19 mouse cellular contexts compared by ENCODE assay signal in the genomic region with DNA sequence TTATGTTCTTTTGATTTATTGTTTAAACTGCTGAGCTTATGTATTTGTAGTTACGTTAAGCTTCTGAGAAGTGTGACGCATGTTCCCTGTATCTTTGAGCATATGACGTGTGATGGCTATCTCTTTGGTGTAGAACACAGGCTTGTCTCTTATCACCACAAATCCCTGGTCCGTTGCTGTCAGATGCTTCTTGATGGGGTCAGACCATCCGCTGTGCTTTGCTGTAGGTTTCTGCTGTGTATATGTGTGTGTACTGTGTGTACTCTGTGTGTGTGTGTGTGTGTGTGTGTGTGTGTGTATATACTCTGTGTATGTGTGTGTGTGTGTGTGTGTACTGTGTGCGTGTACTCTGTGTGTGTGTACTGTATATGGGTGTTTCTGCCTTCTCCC.
DNase-seq lines count a peak whose midpoint lies in the region; ATAC-seq and TF ChIP-seq lines count a peak whose summit lies in the region.
"Had no signal": no experiment of that assay in that cellular context is flagged by ENCODE, and none has a peak within 500 bp of the region (broad histone marks: within the 10 kb centered on the region; RNA-seq: fewer than 3 reads in every experiment).

No protein-coding gene starts in this region.

- TF ChIP-seq POLR2A in MEL (IDR thresholded peaks at IDR 0.05; ENCODE audit: control insufficient read depth in 1 of 2, insufficient read depth in 1 of 2, low read depth in 1 of 2, low read length in 2 of 2, poor library complexity in 1 of 2): no peak

- DNase-seq in limb, embryonic 10.5 days (ENCODE audit: low spot score): no peak
- peak; percentile 94 for DNase-seq in midbrain, embryonic 11.5 days (ENCODE audit: low spot score, missing footprints)
- no peak for DNase-seq in midbrain, embryonic 14.5 days
- DNase-seq in G1E (ENCODE audit: low spot score) (no peak), MEL (ENCODE audit: low read depth, low spot score) (peak; percentile 4)
- no peak for DNase-seq in urinary bladder, postnatal 25 days (ENCODE audit: low spot score)
- DNase-seq: adrenal gland, postnatal 10 days; cerebellum, adult 11 months; cerebellum, adult 8-10 months; cerebellum, postnatal 25 days; gastrocnemius, postnatal 36 days; heart, adult 2 months; heart, postnatal 14 days had no signal

- H3K36me3 ChIP-seq in limb, embryonic 15.5 days: no peaks in the 10 kb centered on the region
- H3K36me3 ChIP-seq in limb, embryonic 10.5 days: 0 out of 2 replicates have a peak, but pooled peaks cover 3% of the 10 kb centered on the region
- no peaks in the 10 kb centered on the region for H3K36me3 ChIP-seq in midbrain, embryonic 11.5 days (ENCODE audit: control insufficient read depth, insufficient read depth, low read length)
- no peaks in the 10 kb centered on the region for H3K36me3 ChIP-seq in midbrain, embryonic 14.5 days (ENCODE audit: control insufficient read depth, insufficient read depth, low read length)
- H3K36me3 ChIP-seq in G1E (replicated peaks) (no peaks in the 10 kb centered on the region), MEL (ENCODE audit: control insufficient read depth in 1 of 2, insufficient read depth in 2 of 2, low read length in 2 of 2) (peaks cover 0 to 4% of the 10 kb centered on the region in 2 experiments; a peak in 1 of 4 replicates)
- H3K36me3 ChIP-seq: embryonic facial prominence, embryonic 13.5 days; forebrain, embryonic 15.5 days; heart, embryonic 15.5 days; hindbrain, embryonic 15.5 days had no signal

- H3K27me3 ChIP-seq in limb, embryonic 15.5 days: no peaks in the 10 kb centered on the region
- H3K27me3 ChIP-seq in limb, embryonic 10.5 days (ENCODE audit: low read depth, poor library complexity, severe bottlenecking): no peaks in the 10 kb centered on the region
- H3K27me3 ChIP-seq in midbrain, embryonic 11.5 days (ENCODE audit: control insufficient read depth, insufficient read depth, low read length): peaks cover 6% of the 10 kb centered on the region; the same call in 1 of the 2 replicates
- H3K27me3 ChIP-seq in midbrain, embryonic 14.5 days (ENCODE audit: control insufficient read depth, insufficient read depth, low read length): 0 out of 2 replicates have a peak, but pooled peaks cover 4% of the 10 kb centered on the region
- H3K27me3 ChIP-seq in G1E (ENCODE audit: insufficient read depth, low read length) (no peaks in the 10 kb centered on the region), MEL (ENCODE audit: control insufficient read depth in 1 of 2, insufficient read depth in 2 of 2, low read length in 2 of 2) (peaks cover 0 to 6% of the 10 kb centered on the region in 2 experiments; a peak in 3 of 4 replicates)
- H3K27me3 ChIP-seq: embryonic facial prominence, embryonic 13.5 days; forebrain, embryonic 15.5 days; hindbrain, embryonic 15.5 days had no signal

- no peak overlapping the region for H3K9ac ChIP-seq in limb, embryonic 15.5 days
- no peak overlapping the region for H3K9ac ChIP-seq in midbrain, embryonic 11.5 days (ENCODE audit: low read length)
- H3K9ac ChIP-seq in midbrain, embryonic 14.5 days (replicated peaks; ENCODE audit: low read length): no peak overlapping the region
- no peak overlapping the region for H3K9ac ChIP-seq in MEL (ENCODE audit: control insufficient read depth, low read depth, low read length, poor library complexity, severe bottlenecking)
- H3K9ac ChIP-seq: embryonic facial prominence, embryonic 13.5 days; forebrain, embryonic 15.5 days; heart, embryonic 15.5 days; hindbrain, embryonic 15.5 days had no signal

- no peak overlapping the region for H3K4me3 ChIP-seq in limb, embryonic 15.5 days
- no peak overlapping the region for H3K4me3 ChIP-seq in limb, embryonic 10.5 days
- no peak overlapping the region for H3K4me3 ChIP-seq in midbrain, embryonic 11.5 days (ENCODE audit: low read depth, low read length)
- H3K4me3 ChIP-seq in midbrain, embryonic 14.5 days (replicated peaks; ENCODE audit: low read depth, low read length): no peak overlapping the region
- H3K4me3 ChIP-seq in G1E (ENCODE audit: low read depth, low read length) (peak overlapping the region; percentile 48; the same call in 1 of the 2 replicates), MEL (ENCODE audit: control insufficient read depth in 1 of 2, insufficient read depth in 1 of 2, low read depth in 2 of 2, low read length in 2 of 2) (no peak overlapping the region)
- H3K4me3 ChIP-seq: embryonic facial prominence, embryonic 13.5 days; forebrain, embryonic 15.5 days; heart, adult 2 months; heart, embryonic 15.5 days; hindbrain, embryonic 15.5 days had no signal

- H3K4me2 ChIP-seq in limb, embryonic 15.5 days: no peak overlapping the region
- H3K4me2 ChIP-seq in midbrain, embryonic 11.5 days: no peak overlapping the region
- no peak overlapping the region for H3K4me2 ChIP-seq in midbrain, embryonic 14.5 days (ENCODE audit: low read length)
- H3K4me2 ChIP-seq: embryonic facial prominence, embryonic 13.5 days; forebrain, embryonic 15.5 days; heart, embryonic 11.5 days; heart, embryonic 15.5 days; hindbrain, embryonic 15.5 days had no signal

- no peaks in the 10 kb centered on the region for H3K9me3 ChIP-seq in limb, embryonic 15.5 days
- H3K9me3 ChIP-seq in limb, embryonic 10.5 days (replicated peaks): 0 out of 2 replicates have a peak, but pooled peaks cover 2% of the 10 kb centered on the region
- peaks cover 5% of the 10 kb centered on the region; the same call in 1 of the 2 replicates for H3K9me3 ChIP-seq in midbrain, embryonic 11.5 days (ENCODE audit: control insufficient read depth, low read length)
- 0 out of 2 replicates have a peak, but pooled peaks cover 7% of the 10 kb centered on the region for H3K9me3 ChIP-seq in midbrain, embryonic 14.5 days (ENCODE audit: control insufficient read depth, low read length)
- H3K9me3 ChIP-seq in G1E (replicated peaks): 0 out of 2 replicates have a peak, but pooled peaks cover 3% of the 10 kb centered on the region
- H3K9me3 ChIP-seq in MEL (replicated peaks; ENCODE audit: insufficient read depth, low read length): no peaks in the 10 kb centered on the region
- H3K9me3 ChIP-seq: embryonic facial prominence, embryonic 13.5 days; forebrain, embryonic 15.5 days; heart, embryonic 15.5 days; hindbrain, embryonic 15.5 days had no signal

- H3K79me2 ChIP-seq in MEL (ENCODE audit: control insufficient read depth, insufficient read depth, low read length, poor library complexity): no peaks in the 10 kb centered on the region

- TF ChIP-seq CTCF in G1E (IDR thresholded peaks at IDR 0.05; ENCODE audit: low read depth, low read length) (no peak), MEL (IDR thresholded peaks at IDR 0.05 in 2 of 3, conservative IDR thresholded peaks at IDR 0.05 in 1 of 3; ENCODE audit: control insufficient read depth in 1 of 3, insufficient read depth in 1 of 3, low read depth in 2 of 3, low read length in 3 of 3, poor library complexity in 1 of 3, severe bottlenecking in 1 of 3) (no peak)

- WGBS in limb, embryonic 15.5 days: 79% methylated on average over 6 of the region's 6 CpGs
- WGBS in limb, embryonic 10.5 days: 81% methylated on average over 6 of the region's 6 CpGs
- 57% methylated on average over 6 of the region's 6 CpGs for WGBS in midbrain, embryonic 11.5 days
- 35% methylated on average over 6 of the region's 6 CpGs for WGBS in midbrain, embryonic 14.5 days

- no peak for TF ChIP-seq RAD21 in MEL (IDR thresholded peaks at IDR 0.05; ENCODE audit: low read depth, low read length)

- ATAC-seq in limb, embryonic 15.5 days (ENCODE audit: insufficient number of reproducible peaks, low FRiP score, low TSS enrichment, low read depth): no peak
- ATAC-seq in midbrain, embryonic 11.5 days (ENCODE audit: low FRiP score): peak; percentile 68
- ATAC-seq in midbrain, embryonic 14.5 days (ENCODE audit: low FRiP score, low TSS enrichment): no peak
- ATAC-seq in G1E (ENCODE audit: extremely low read depth, insufficient number of reproducible peaks, low FRiP score, poor library complexity, severe bottlenecking): peak; percentile 75
- ATAC-seq: forebrain, embryonic 15.5 days had no signal

- peak overlapping the region; percentile 67; the same call in 1 of the 2 replicates for H3K27ac ChIP-seq in limb, embryonic 15.5 days
- H3K27ac ChIP-seq in limb, embryonic 10.5 days: no peak overlapping the region
- H3K27ac ChIP-seq in midbrain, embryonic 11.5 days (ENCODE audit: low read depth, low read length): no peak overlapping the region
- H3K27ac ChIP-seq in midbrain, embryonic 14.5 days (replicated peaks; ENCODE audit: low read depth, low read length): no peak overlapping the region
- no peak overlapping the region for H3K27ac ChIP-seq in MEL (ENCODE audit: control insufficient read depth, low read depth, low read length)
- H3K27ac ChIP-seq: forebrain, embryonic 15.5 days; heart, adult 2 months; heart, embryonic 15.5 days; hindbrain, embryonic 15.5 days had no signal

- TF ChIP-seq EP300 in MEL (IDR thresholded peaks at IDR 0.05; ENCODE audit: low read depth in 1 of 2, low read length in 2 of 2): no peak

- H3K4me1 ChIP-seq in limb, embryonic 15.5 days: peaks cover 24% of the 10 kb centered on the region; the same call in 1 of the 2 replicates
- peaks cover 15% of the 10 kb centered on the region for H3K4me1 ChIP-seq in limb, embryonic 10.5 days
- H3K4me1 ChIP-seq in midbrain, embryonic 11.5 days (ENCODE audit: control insufficient read depth, insufficient read depth, low read length): peaks cover 7% of the 10 kb centered on the region; the same call in 1 of the 2 replicates
- peaks cover 9% of the 10 kb centered on the region; the same call in 1 of the 2 replicates for H3K4me1 ChIP-seq in midbrain, embryonic 14.5 days (ENCODE audit: control insufficient read depth, insufficient read depth, low read length)
- H3K4me1 ChIP-seq in G1E (ENCODE audit: insufficient read depth, low read depth, low read length) (peaks cover 74% of the 10 kb centered on the region), MEL (ENCODE audit: control insufficient read depth in 1 of 2, insufficient read depth in 2 of 2, low read length in 2 of 2) (peaks cover 0 to 12% of the 10 kb centered on the region in 2 experiments; a peak in 2 of 4 replicates)
- H3K4me1 ChIP-seq: hindbrain, embryonic 15.5 days had no signal

TF ChIP-seq in MEL, 35 proteins besides CTCF, POLR2A, EP300 and RAD21:
- TF ChIP-seq USF2 (IDR thresholded peaks at IDR 0.05; ENCODE audit: borderline replicate concordance in 1 of 2, insufficient read depth in 1 of 2, low read depth in 1 of 2, low read length in 2 of 2): no peak
- no peak for TF ChIP-seq ZMIZ1 (IDR thresholded peaks at IDR 0.05; ENCODE audit: low read depth, low read length)
- no peak for TF ChIP-seq MYC (IDR thresholded peaks at IDR 0.05; ENCODE audit: low read depth, low read length)
- TF ChIP-seq GATA1 (IDR thresholded peaks at IDR 0.05; ENCODE audit: low read depth, low read length): no peak
- no peak for TF ChIP-seq BHLHE40 (IDR thresholded peaks at IDR 0.05; ENCODE audit: borderline replicate concordance, low read depth, low read length)
- no peak for TF ChIP-seq TCF12 (IDR thresholded peaks at IDR 0.05; ENCODE audit: low read depth, low read length)
- TF ChIP-seq TAL1 (IDR thresholded peaks at IDR 0.05; ENCODE audit: low read length): no peak
- TF ChIP-seq KAT2A (conservative IDR thresholded peaks at IDR 0.05; ENCODE audit: low read depth, low read length): no peak
TF ChIP-seq in MEL: peak in this region for 0.

Comparison
In these comparisons a context has a peak if more than half of its experiments do, and no peak if none do; other contexts are left out.
1. ATAC-seq: peak in midbrain, embryonic 11.5 days (single experiment) and G1E (single experiment); none in limb, embryonic 15.5 days (single experiment) and midbrain, embryonic 14.5 days (single experiment).
2. DNase-seq: peak in midbrain, embryonic 11.5 days (single experiment) and MEL (single experiment); none in limb, embryonic 10.5 days (single experiment), midbrain, embryonic 14.5 days (single experiment), G1E (single experiment) and urinary bladder, postnatal 25 days (single experiment).